Mouse (Mus musculus) embryonic facial prominence, embryonic 14.5 days (tissue): ENCODE results near the gene Gm26602. TPM values are rescaled to one million over a fixed set of nuclear protein-coding genes. Genes with fewer than 3 reads are reported as not detected.

ENCODE experiments used
- ATAC-seq: fragments of 200-750 bp; cut with Nextera tagmentation; 2 replicates; pipeline ENCODE4 v1.8.0; 2017; ENCODE audit warnings: low read depth, moderate number of reproducible peaks, moderate TSS enrichment
- DNase-seq: peaks from one replicate; pipeline ENCODE4 v3.0.0-alpha.2; 2015; ENCODE audit warnings: low spot score
- H3K27ac ChIP-seq: fragments of 300-500 bp; sonication (generic); replicated peaks from 2 replicates; pipeline ENCODE4 v1.5.1; 2014; ENCODE audit warnings: low read depth, mild to moderate bottlenecking, low read length, moderate library complexity
- H3K27me3 ChIP-seq: fragments of 300-500 bp; sonication (generic); replicated peaks from 2 replicates; pipeline ENCODE4 v1.6.1; 2014; ENCODE audit warnings: low read length; ENCODE audit not compliant: control insufficient read depth, insufficient read depth
- H3K36me3 ChIP-seq: fragments of 300-500 bp; sonication (generic); 2 replicates; pipeline ENCODE4 v1.6.1; 2014; ENCODE audit warnings: low read length, mixed read lengths; ENCODE audit not compliant: control insufficient read depth, insufficient read depth
- H3K4me1 ChIP-seq: fragments of 300-500 bp; sonication (generic); 2 replicates; pipeline ENCODE4 v1.6.1; 2014; ENCODE audit warnings: antibody characterized with exemption, low read length; ENCODE audit not compliant: control insufficient read depth, insufficient read depth
- H3K4me2 ChIP-seq: fragments of 300-500 bp; sonication (generic); 2 replicates; pipeline ENCODE4 v1.6.1; 2014; ENCODE audit warnings: low read depth, mild to moderate bottlenecking, low read length, moderate library complexity, mixed read lengths
- H3K4me3 ChIP-seq: fragments of 300-500 bp; sonication (generic); 2 replicates; pipeline ENCODE4 v1.5.1; 2014; ENCODE audit warnings: low read depth, mild to moderate bottlenecking, low read length
- H3K9ac ChIP-seq: fragments of 300-500 bp; sonication (generic); 2 replicates; pipeline ENCODE4 v1.6.1; 2014; ENCODE audit warnings: low read depth, mild to moderate bottlenecking, low read length, moderate library complexity, mixed read lengths
- H3K9me3 ChIP-seq: fragments of 300-500 bp; sonication (generic); 2 replicates; pipeline ENCODE4 v1.6.1; 2016; ENCODE audit warnings: low read length; ENCODE audit not compliant: control insufficient read depth
- WGBS: fragments of 180-500 bp; shearing (Covaris S2); extraction: QIAGEN DNeasy Blood & Tissue Kit; methylation state at CpG from one replicate; pipeline ENCODE4 v1.1.7; 2014; 5-methylcytosine and 5-hydroxymethylcytosine counted together
- polyA plus RNA-seq: library from polyadenylated mRNA; unstranded; fragments of >200 nt; fragmentation: Nextera tagmentation; extraction: Ambion mirVana; gene quantifications from 2 replicates; pipeline ENCODE4 v1.2.1, GENCODE M21; 2014

Gene Gm26602
- polyA plus RNA-seq, 1 experiment from 2014 or later: 4.1 TPM

GRCm38 (mm10) chr10:79909092-79909922 is 1.3 kb upstream of the Gm26602 start:
- Histone ChIP-seq H3K4me3 (peak overlapping the region; percentile 78), H3K9me3 (no peaks in the 10 kb centered on the region), H3K4me1 (no peaks in the 10 kb centered on the region), H3K36me3 (peaks cover 51% of the 10 kb centered on the region), H3K4me2 (peak overlapping the region; percentile 50), H3K27me3 (no peaks in the 10 kb centered on the region), H3K9ac (peak overlapping the region; percentile 97), H3K27ac (peak overlapping the region; percentile 98)
- DNase-seq (peak; percentile 63), ATAC-seq (peak; percentile 69)
- 24% methylated on average over 14 of the region's 14 CpGs for WGBS

GRCm38 (mm10) chr10:79912412-79912811 is 1.8 kb downstream of the Gm26602 start:
- no peak overlapping the region for H3K9ac ChIP-seq
- H3K36me3 ChIP-seq: peaks cover 26% of the 10 kb centered on the region
- H3K9me3 ChIP-seq: no peaks in the 10 kb centered on the region
- ATAC-seq (no peak), DNase-seq (no peak)
- WGBS: 60% methylated on average over 20 of the region's 20 CpGs
- H3K27me3 ChIP-seq: peaks cover 1% of the 10 kb centered on the region
- H3K4me2 ChIP-seq: no peak overlapping the region
- no peak overlapping the region for H3K4me3 ChIP-seq
- H3K4me1 ChIP-seq: peaks cover 8% of the 10 kb centered on the region
- H3K27ac ChIP-seq: no peak overlapping the region

GRCm38 (mm10) chr10:79914131-79914947 is 3.7 kb downstream of the Gm26602 start:
- H3K4me2 ChIP-seq: no peak overlapping the region
- WGBS: 77% methylated on average over 8 of the region's 11 CpGs
- H3K4me3 ChIP-seq: no peak overlapping the region
- no peak for ATAC-seq
- peaks cover 8% of the 10 kb centered on the region for H3K4me1 ChIP-seq
- no peak overlapping the region for H3K27ac ChIP-seq
- peak overlapping the region; percentile 22; the same call in 1 of the 2 replicates for H3K9ac ChIP-seq
- H3K27me3 ChIP-seq: peaks cover 20% of the 10 kb centered on the region
- H3K9me3 ChIP-seq: no peaks in the 10 kb centered on the region
- DNase-seq: no peak
- H3K36me3 ChIP-seq: peaks cover 26% of the 10 kb centered on the region

DNA sequence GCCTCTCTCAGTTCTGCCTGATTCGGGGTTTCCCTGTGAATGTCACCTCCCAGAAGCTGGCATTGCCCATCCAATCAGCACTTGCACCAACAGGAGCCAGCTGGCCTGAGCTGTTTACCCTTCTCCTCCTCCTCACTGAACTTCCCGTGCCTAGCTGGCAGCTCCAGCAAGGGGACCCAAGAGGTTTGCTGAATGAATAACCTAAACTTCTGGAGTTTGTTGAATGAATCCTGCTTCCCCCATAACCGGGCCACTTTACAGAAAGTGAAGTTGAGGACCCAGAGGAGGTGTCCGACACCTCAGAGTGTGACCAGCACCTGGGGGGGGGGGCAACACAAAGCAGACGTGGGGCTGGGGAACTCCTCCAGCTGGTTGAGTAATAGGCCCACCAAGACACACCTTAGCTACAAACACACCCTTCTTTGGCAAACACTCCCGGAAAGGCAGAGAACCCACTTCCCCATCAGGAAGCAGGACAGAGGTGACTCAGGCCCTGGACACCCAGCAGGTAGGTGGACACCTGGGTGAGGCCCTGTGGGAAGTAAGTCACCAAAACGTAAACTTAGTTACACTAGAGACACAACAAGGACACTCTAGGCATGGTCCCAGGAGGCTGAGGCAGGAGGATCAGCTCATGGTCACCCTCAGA is 4.4 kb downstream of the Gm26602 start:
- Histone ChIP-seq H3K27ac (no peak overlapping the region), H3K9me3 (no peaks in the 10 kb centered on the region), H3K4me3 (no peak overlapping the region), H3K36me3 (peaks cover 26% of the 10 kb centered on the region), H3K9ac (0 out of 2 replicates have a peak overlapping the region, but pooled peaks have one; percentile 20), H3K27me3 (peaks cover 28% of the 10 kb centered on the region), H3K4me1 (peaks cover 8% of the 10 kb centered on the region), H3K4me2 (peak overlapping the region; percentile 97; the same call in 1 of the 2 replicates)
- DNase-seq: no peak
- WGBS: 67% methylated on average over 6 of the region's 7 CpGs
- no peak for ATAC-seq

- ATAC-seq: no peak
- H3K9ac ChIP-seq: peak overlapping the region; percentile 97
- peak overlapping the region; percentile 85; the same call in 1 of the 2 replicates for H3K27ac ChIP-seq
- H3K27me3 ChIP-seq: peaks cover 38% of the 10 kb centered on the region
- no peaks in the 10 kb centered on the region for H3K9me3 ChIP-seq
- peaks cover 15% of the 10 kb centered on the region for H3K4me1 ChIP-seq
- DNase-seq: no peak
- peaks cover 16% of the 10 kb centered on the region for H3K36me3 ChIP-seq
- H3K4me3 ChIP-seq: peak overlapping the region; percentile 82
- 5% methylated on average over 8 of the region's 8 CpGs for WGBS
- H3K4me2 ChIP-seq: peak overlapping the region; percentile 97
Observed at GRCm38 (mm10) chr10:79916081-79916480, 5.4 kb downstream of the Gm26602 start.

GRCm38 (mm10) chr10:79916808-79917531 is 6.3 kb downstream of the Gm26602 start, which contains the start of gene Kiss1r:
TSS of gene Kiss1r (plus strand) at chr10:79916971.
- 3% methylated on average over 23 of the region's 42 CpGs for WGBS
- H3K27ac ChIP-seq: peak within 1 kb of the TSS; percentile 85
- peaks cover 7% of the 10 kb centered on the region for H3K36me3 ChIP-seq
- H3K9me3 ChIP-seq: no peaks in the 10 kb centered on the region
- peaks cover 47% of the 10 kb centered on the region for H3K27me3 ChIP-seq
- ATAC-seq (peak; percentile 89), DNase-seq (peak; percentile 85)
- H3K4me3 ChIP-seq: peak within 1 kb of the TSS; percentile 82
- peak within 1 kb of the TSS; percentile 97 for H3K9ac ChIP-seq
- peak within 1 kb of the TSS; percentile 97 for H3K4me2 ChIP-seq
- peaks cover 21% of the 10 kb centered on the region for H3K4me1 ChIP-seq

DNA sequence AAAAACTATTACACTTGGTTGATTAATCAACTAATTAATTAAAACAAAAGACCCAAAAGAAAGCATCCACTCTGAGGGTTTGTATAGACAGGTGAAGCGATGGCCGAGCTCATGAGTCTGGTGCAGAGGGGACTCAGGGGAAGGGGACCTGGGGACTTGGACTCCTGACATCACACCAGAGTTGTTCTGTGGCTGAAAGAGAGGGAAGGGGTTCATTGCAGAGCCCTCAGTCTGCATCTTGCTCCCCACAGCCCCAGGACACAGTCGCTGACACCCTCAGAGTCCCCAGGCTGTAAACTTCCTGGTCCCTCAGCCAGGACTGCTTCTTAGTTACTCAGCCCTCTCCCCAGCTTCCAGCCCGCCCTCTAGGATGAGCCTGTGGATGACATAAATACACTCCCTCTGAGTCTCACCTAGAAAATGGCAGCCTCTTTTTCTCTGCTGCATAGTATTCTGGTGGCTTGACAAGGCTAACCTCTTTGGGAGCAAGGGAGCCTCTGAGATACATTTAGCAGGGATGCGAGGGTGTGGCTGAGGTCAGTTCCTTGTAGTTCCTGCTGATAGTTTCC is 7.0 kb downstream of the Gm26602 start:
- Histone ChIP-seq H3K9ac (peak overlapping the region; percentile 97), H3K4me3 (peak overlapping the region; percentile 82), H3K36me3 (peaks cover under 1% of the 10 kb centered on the region; the same call in 1 of the 2 replicates), H3K4me2 (peak overlapping the region; percentile 97), H3K27ac (no peak overlapping the region), H3K4me1 (peaks cover 21% of the 10 kb centered on the region), H3K27me3 (peaks cover 53% of the 10 kb centered on the region), H3K9me3 (no peaks in the 10 kb centered on the region)
- ATAC-seq (no peak), DNase-seq (no peak)
- 68% methylated on average over 5 of the region's 5 CpGs for WGBS
